Mouse (Mus musculus) kidney, postnatal 14 days (tissue): ENCODE measurements at regions not wholly inside any gene's neighbourhood (a gene's known extent, or its start where the extent isn't known, plus 50 kb on each side); places are given as distances from the start of the nearest gene placed in this dataset.
A peak's percentile ranks its signal among the peaks of the same experiment; 100 is the strongest.

ENCODE experiments used
- DNase-seq: peaks from one replicate; pipeline ENCODE4 v3.0.0; 2022; ENCODE audit warnings: mixed read lengths

- no peak for DNase-seq
Measured at GRCm38 (mm10) chr5:33511529-33512252, 77.9 kb upstream of the Nkx1-1 start.

- peak; percentile 29 for DNase-seq
Measured at GRCm38 (mm10) chr5:33505786-33506185, 72.0 kb upstream of the Nkx1-1 start.

- no peak for DNase-seq
Measured at GRCm38 (mm10) chr5:33501735-33502495, 68.1 kb upstream of the Nkx1-1 start.

GRCm38 (mm10) chr5:33501211-33501610, 67.4 kb upstream of the Nkx1-1 start:
- DNase-seq, result no peak

GRCm38 (mm10) chr5:33495900-33496529, 62.2 kb upstream of the Nkx1-1 start:
- peak; percentile 86 for DNase-seq

GRCm38 (mm10) chr5:33495276-33495675, 61.5 kb upstream of the Nkx1-1 start:
- no peak for DNase-seq

- no peak for DNase-seq
Measured at GRCm38 (mm10) chr5:33492604-33493315, 59.0 kb upstream of the Nkx1-1 start.

- DNase-seq, result no peak
Measured at GRCm38 (mm10) chr5:33489286-33489685, 55.5 kb upstream of the Nkx1-1 start.

- no peak for DNase-seq
Measured at GRCm38 (mm10) chr5:33488152-33488561, 54.4 kb upstream of the Nkx1-1 start.

GRCm38 (mm10) chr5:33485765-33486164, 52.0 kb upstream of the Nkx1-1 start:
- no peak for DNase-seq
